Mouse (Mus musculus) G1E (cell line): Measurements from ENCODE around the gene Map4k3. TPM values are rescaled to one million over a fixed set of nuclear protein-coding genes. Genes with fewer than 3 reads are reported as not detected.

ENCODE experiments used
- ATAC-seq: 2 replicates; pipeline ENCODE4 v1.8.0; 2016; ENCODE audit warnings: mild to moderate bottlenecking; ENCODE audit not compliant: insufficient number of reproducible peaks, poor library complexity, low FRiP score, severe bottlenecking; ENCODE audit errors: extremely low read depth
- DNase-seq: peaks from one replicate; pipeline ENCODE4 v3.0.0; 2012; ENCODE audit warnings: low spot score
- H3K27me3 ChIP-seq: 2 replicates; pipeline ENCODE4 v1.6.1; 2012; ENCODE audit warnings: mild to moderate bottlenecking, low read length, inconsistent platforms; ENCODE audit not compliant: insufficient read depth
- H3K36me3 ChIP-seq: replicated peaks from 2 replicates; pipeline ENCODE3; 2012; ENCODE audit warnings: mild to moderate bottlenecking, inconsistent platforms
- H3K4me1 ChIP-seq: 2 replicates; pipeline ENCODE4 v1.6.1; 2012; ENCODE audit warnings: low read depth, low read length, inconsistent platforms, mixed read lengths; ENCODE audit not compliant: insufficient read depth
- H3K4me3 ChIP-seq: 2 replicates; pipeline ENCODE4 v1.5.1; 2012; ENCODE audit warnings: low read depth, mild to moderate bottlenecking, inconsistent platforms, low read length, moderate library complexity, mixed read lengths
- H3K9me3 ChIP-seq: replicated peaks from 2 replicates; pipeline ENCODE4 v1.6.1; 2012; ENCODE audit warnings: inconsistent platforms
- CTCF ChIP-seq: IDR thresholded peaks from 2 replicates; pipeline ENCODE4 v1.5.1; 2012; ENCODE audit warnings: low read depth, low read length, inconsistent platforms, mixed read lengths
- GATA1 ChIP-seq: IDR thresholded peaks from 2 replicates; pipeline ENCODE4 v1.6.1; 2012; ENCODE audit warnings: borderline replicate concordance, low read length, inconsistent platforms, mixed read lengths
- GATA2 ChIP-seq: IDR thresholded peaks from 2 replicates; pipeline ENCODE4 v1.6.1; 2012; ENCODE audit warnings: low read depth, low read length, inconsistent platforms, borderline replicate concordance
- POLR2AphosphoS5 ChIP-seq: IDR thresholded peaks from 2 replicates; pipeline ENCODE4 v1.6.1; 2012; ENCODE audit warnings: low read depth, low read length, inconsistent platforms; ENCODE audit not compliant: insufficient replicate concordance
- TAL1 ChIP-seq: conservative IDR thresholded peaks from 2 replicates; pipeline ENCODE4 v1.6.1; 2012; ENCODE audit warnings: low read depth, low read length, inconsistent platforms, mixed read lengths
- polyA plus RNA-seq: library from polyadenylated mRNA; stranded (reverse); fragments of >175 nt; gene quantifications from 2 replicates; pipeline ENCODE4 v1.2.3, GENCODE M21; 2012
- total RNA-seq, 2 experiments: library from RNA; stranded (forward) in 1 of 2; stranded (reverse) in 1 of 2; fragments of 200-1000 nt in 1 of 2; fragments of >200 nt in 1 of 2; fragmentation: Nextera tagmentation in 1 of 2; gene quantifications; 2 replicates each; pipeline ENCODE4 v1.2.3; 2014 to 2017

Gene Map4k3
- total and polyA plus RNA-seq, 3 experiments = 0.22 to 0.30 TPM; not detected in 1

DNA sequence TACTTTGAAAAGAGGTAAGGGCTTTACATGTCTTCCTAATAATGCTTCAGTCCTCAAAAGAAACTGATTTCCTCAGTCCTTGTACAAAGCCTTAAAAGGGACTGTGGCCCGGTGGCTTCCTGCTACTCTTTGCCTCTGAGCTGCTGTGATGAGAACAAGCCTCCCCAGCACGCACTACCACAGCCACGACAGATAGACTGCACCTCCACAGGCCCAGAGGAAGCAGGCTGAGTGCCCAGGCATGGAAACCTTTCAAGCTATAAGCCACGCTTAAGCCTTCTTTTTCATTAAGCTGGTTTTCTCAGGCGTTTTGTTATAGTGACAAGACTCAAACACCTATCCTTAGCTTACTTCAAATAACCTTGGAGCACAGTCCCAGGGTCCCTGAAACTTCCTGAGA is 10.0 kb downstream of the Map4k3 start:
- no peak for TF ChIP-seq GATA1
- TF ChIP-seq TAL1 = no peak
- TF ChIP-seq CTCF = no peak
- TF ChIP-seq GATA2 = no peak
- TF ChIP-seq POLR2AphosphoS5 = no peak
- H3K27me3 ChIP-seq = no peaks in the 10 kb centered on the region
- no peaks in the 10 kb centered on the region for H3K4me1 ChIP-seq
- H3K4me3 ChIP-seq = no peak overlapping the region
- ATAC-seq = no peak
- peaks cover 29% of the 10 kb centered on the region for H3K9me3 ChIP-seq
- DNase-seq = no peak
- no peaks in the 10 kb centered on the region for H3K36me3 ChIP-seq

GRCm38 (mm10) chr17:80713588-80713987 is 14.7 kb downstream of the Map4k3 start:
- DNase-seq (no peak), ATAC-seq (no peak)
- Histone ChIP-seq H3K4me3 (no peak overlapping the region), H3K4me1 (no peaks in the 10 kb centered on the region), H3K36me3 (no peaks in the 10 kb centered on the region), H3K27me3 (no peaks in the 10 kb centered on the region), H3K9me3 (peaks cover 27% of the 10 kb centered on the region)
- TF ChIP-seq CTCF = no peak
- no peak for TF ChIP-seq POLR2AphosphoS5
- no peak for TF ChIP-seq GATA2
- no peak for TF ChIP-seq TAL1
- TF ChIP-seq GATA1 = no peak

- TF ChIP-seq GATA2 (no peak), GATA1 (no peak), CTCF (no peak), TAL1 (no peak), POLR2AphosphoS5 (no peak)
- Histone ChIP-seq H3K9me3 (peaks cover 27% of the 10 kb centered on the region), H3K4me3 (no peak overlapping the region), H3K36me3 (no peaks in the 10 kb centered on the region), H3K4me1 (no peaks in the 10 kb centered on the region), H3K27me3 (no peaks in the 10 kb centered on the region)
- ATAC-seq (no peak), DNase-seq (no peak)
Observed at GRCm38 (mm10) chr17:80709921-80710838, 18.1 kb downstream of the Map4k3 start.

- Histone ChIP-seq H3K27me3 (no peaks in the 10 kb centered on the region), H3K9me3 (peaks cover 35% of the 10 kb centered on the region), H3K4me3 (no peak overlapping the region), H3K4me1 (no peaks in the 10 kb centered on the region), H3K36me3 (no peaks in the 10 kb centered on the region)
- DNase-seq (no peak), ATAC-seq (no peak)
- TF ChIP-seq GATA1 = no peak
- no peak for TF ChIP-seq GATA2
- no peak for TF ChIP-seq TAL1
- TF ChIP-seq CTCF = no peak
- TF ChIP-seq POLR2AphosphoS5 = no peak
Observed at GRCm38 (mm10) chr17:80708803-80709202, 19.5 kb downstream of the Map4k3 start.

GRCm38 (mm10) chr17:80707176-80707575 is 21.1 kb downstream of the Map4k3 start:
- no peak for DNase-seq
- Histone ChIP-seq H3K36me3 (no peaks in the 10 kb centered on the region), H3K9me3 (peaks cover 37% of the 10 kb centered on the region), H3K27me3 (no peaks in the 10 kb centered on the region), H3K4me1 (no peaks in the 10 kb centered on the region), H3K4me3 (no peak overlapping the region)
- TF ChIP-seq CTCF = no peak
- TF ChIP-seq POLR2AphosphoS5 = no peak
- TF ChIP-seq GATA2 = no peak
- no peak for TF ChIP-seq TAL1
- TF ChIP-seq GATA1 = no peak
- no peak for ATAC-seq

GRCm38 (mm10) chr17:80706608-80707007 is 21.7 kb downstream of the Map4k3 start:
- Histone ChIP-seq H3K4me3 (no peak overlapping the region), H3K4me1 (no peaks in the 10 kb centered on the region), H3K27me3 (no peaks in the 10 kb centered on the region), H3K36me3 (no peaks in the 10 kb centered on the region), H3K9me3 (peaks cover 37% of the 10 kb centered on the region)
- TF ChIP-seq GATA1 = no peak
- no peak for TF ChIP-seq TAL1
- TF ChIP-seq GATA2 = no peak
- TF ChIP-seq CTCF = no peak
- TF ChIP-seq POLR2AphosphoS5 = no peak
- DNase-seq (no peak), ATAC-seq (no peak)
